Mouse (Mus musculus) hindbrain, embryonic 13.5 days (tissue): ENCODE data around the gene Prss41. TPM values are rescaled to one million over a fixed set of nuclear protein-coding genes. Genes with fewer than 3 reads are reported as not detected.

Experiments
- ATAC-seq: fragments of 200-750 bp; cut with Nextera tagmentation; 2 replicates; pipeline ENCODE4 v1.8.0; 2017; ENCODE audit warnings: moderate TSS enrichment; ENCODE audit not compliant: low FRiP score
- H3K27ac ChIP-seq: fragments of 300-500 bp; sonication (generic); 2 replicates; pipeline ENCODE4 v1.5.1; 2015; ENCODE audit warnings: inconsistent platforms, mild to moderate bottlenecking, moderate library complexity
- H3K27me3 ChIP-seq: fragments of 300-500 bp; sonication (generic); 2 replicates; pipeline ENCODE4 v1.6.1; 2015; ENCODE audit warnings: mild to moderate bottlenecking, inconsistent platforms
- H3K36me3 ChIP-seq: fragments of 300-500 bp; sonication (generic); 2 replicates; pipeline ENCODE4 v1.6.1; 2015; ENCODE audit warnings: mild to moderate bottlenecking, inconsistent platforms
- H3K4me1 ChIP-seq: fragments of 300-500 bp; sonication (generic); replicated peaks from 2 replicates; pipeline ENCODE4 v1.6.1; 2015; ENCODE audit warnings: inconsistent platforms
- H3K4me2 ChIP-seq: fragments of 300-500 bp; sonication (generic); 2 replicates; pipeline ENCODE4 v1.6.1; 2015; ENCODE audit warnings: inconsistent platforms, mild to moderate bottlenecking, moderate library complexity
- H3K4me3 ChIP-seq: fragments of 300-500 bp; sonication (generic); 2 replicates; pipeline ENCODE4 v1.5.1; 2015; ENCODE audit warnings: mild to moderate bottlenecking, inconsistent platforms
- H3K9ac ChIP-seq: fragments of 300-500 bp; sonication (generic); 2 replicates; pipeline ENCODE4 v1.6.1; 2015; ENCODE audit warnings: mild to moderate bottlenecking, inconsistent platforms
- H3K9me3 ChIP-seq: fragments of 300-500 bp; sonication (generic); 2 replicates; pipeline ENCODE4 v1.6.1; 2016; ENCODE audit warnings: inconsistent platforms
- WGBS: fragments of 180-500 bp; shearing (Covaris S2); methylation state at CpG from one replicate; pipeline ENCODE4 v1.1.7; 2015; 5-methylcytosine and 5-hydroxymethylcytosine counted together
- microRNA-seq: library from miRNA; unstranded; fragments of <30 nt; microRNA quantifications from one replicate; pipeline ENCODE4, GENCODE M21; 2016
- polyA plus RNA-seq: library from polyadenylated mRNA; unstranded; fragments of >200 nt; fragmentation: Nextera tagmentation; extraction: Ambion mirVana; gene quantifications from 2 replicates; pipeline ENCODE4 v1.2.1, GENCODE M21; 2015

Prss41 gene
- polyA plus RNA-seq, 1 experiment from 2014 or later = 0.86 TPM

DNA sequence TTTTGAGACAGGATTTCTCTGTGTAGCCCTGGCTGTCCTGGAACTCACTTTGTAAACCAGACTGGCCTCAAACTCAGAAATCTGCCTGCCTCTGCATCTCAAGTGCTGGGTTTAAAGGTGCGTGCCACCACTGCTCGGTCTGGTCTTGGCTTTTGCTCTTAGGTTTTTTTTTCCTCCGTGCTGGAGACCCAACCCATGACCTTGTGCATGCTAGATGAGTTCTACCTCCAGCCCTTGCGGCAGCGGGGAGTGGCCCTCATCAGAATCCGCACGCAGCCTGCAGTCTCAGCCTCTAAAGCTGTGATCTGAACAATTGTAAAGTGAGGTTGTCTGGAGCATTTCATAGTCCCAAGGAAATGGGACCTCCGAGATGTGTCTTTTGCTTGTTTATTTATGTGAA lies 48.6 kb downstream of the Prss41 start:
- Histone ChIP-seq H3K4me3 (no peak overlapping the region), H3K27me3 (no peaks in the 10 kb centered on the region), H3K27ac (no peak overlapping the region), H3K4me1 (peaks cover 24% of the 10 kb centered on the region), H3K36me3 (peaks cover 16% of the 10 kb centered on the region), H3K4me2 (no peak overlapping the region), H3K9me3 (no peaks in the 10 kb centered on the region), H3K9ac (no peak overlapping the region)
- 95% methylated on average over 8 of the region's 8 CpGs for WGBS
- ATAC-seq = no peak

DNA sequence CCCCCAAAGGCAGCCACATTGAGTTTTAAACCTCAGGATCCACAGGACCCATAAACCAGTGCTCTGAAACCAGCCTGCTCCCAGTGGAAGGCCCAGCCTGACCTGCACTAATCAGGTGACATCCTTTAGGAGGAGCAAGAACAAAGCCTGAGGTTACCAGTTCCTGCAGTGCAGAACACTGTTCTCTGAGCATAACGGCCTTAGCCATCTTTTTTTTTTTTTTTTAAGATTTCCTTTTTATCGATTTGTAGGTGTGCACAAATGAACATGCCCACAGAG lies 53.0 kb downstream of the Prss41 start:
- no peaks in the 10 kb centered on the region for H3K27me3 ChIP-seq
- no peaks in the 10 kb centered on the region for H3K9me3 ChIP-seq
- peak overlapping the region; percentile 45 for H3K4me3 ChIP-seq
- peak overlapping the region; percentile 75 for H3K4me2 ChIP-seq
- 0 out of 2 replicates have a peak, but pooled peaks have one; percentile 1 for ATAC-seq
- H3K9ac ChIP-seq = peak overlapping the region; percentile 85
- WGBS = 58% methylated on average over 2 of the region's 2 CpGs
- H3K4me1 ChIP-seq = peaks cover 37% of the 10 kb centered on the region
- H3K36me3 ChIP-seq = no peaks in the 10 kb centered on the region
- H3K27ac ChIP-seq = peak overlapping the region; percentile 98

DNA sequence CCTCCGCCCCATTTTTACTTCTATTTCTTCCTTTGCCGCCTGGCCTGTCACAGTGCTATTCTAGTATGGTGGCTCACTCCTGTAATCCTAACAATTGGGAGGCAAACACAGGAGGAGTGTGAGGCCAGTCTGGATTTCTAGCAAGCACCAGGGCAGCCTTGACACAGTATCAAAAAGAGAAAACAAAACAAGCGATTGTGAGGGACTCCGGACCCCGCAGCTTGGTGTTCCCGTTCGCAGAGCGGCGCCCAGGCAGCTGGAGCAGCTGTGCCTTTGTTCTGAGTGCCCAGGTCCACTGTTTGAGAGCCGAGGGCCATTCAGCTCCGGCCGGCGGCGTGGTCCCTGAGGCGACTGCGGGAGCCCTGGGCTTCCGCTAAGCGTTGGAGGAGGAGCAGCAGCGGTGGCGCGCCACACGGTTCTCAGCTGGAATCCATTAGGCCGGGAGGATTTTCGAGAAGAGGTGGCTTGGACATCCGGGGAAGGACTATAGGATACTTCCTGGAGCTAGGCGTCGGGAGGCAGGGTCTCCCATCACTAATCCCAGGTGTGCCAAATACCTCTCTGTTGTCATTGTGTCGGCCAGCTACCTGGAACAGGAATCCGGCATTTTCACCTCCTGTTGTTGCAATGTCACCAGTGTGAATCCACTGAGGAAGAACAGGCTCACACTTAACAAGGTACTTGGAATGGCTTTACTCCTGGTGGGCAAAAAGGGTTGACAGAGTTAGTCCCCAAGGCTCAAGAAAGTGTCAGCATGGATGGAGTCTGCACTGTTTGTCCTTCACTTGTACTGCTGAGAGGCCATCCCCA lies 53.5 kb downstream of the Prss41 start, which contains the start of gene Srrm2:
Gene Srrm2 (plus strand): TSS at position 264 of the 810 bp plus-strand sequence.
- Histone ChIP-seq H3K27ac (peak within 1 kb of the TSS; percentile 98), H3K9me3 (no peaks in the 10 kb centered on the region), H3K9ac (peak within 1 kb of the TSS; percentile 85), H3K4me1 (peaks cover 39% of the 10 kb centered on the region), H3K4me2 (peak within 1 kb of the TSS; percentile 75), H3K4me3 (peak within 1 kb of the TSS; percentile 45), H3K27me3 (no peaks in the 10 kb centered on the region), H3K36me3 (no peaks in the 10 kb centered on the region)
- WGBS = 1% methylated on average over 29 of the region's 29 CpGs
- ATAC-seq = peak; percentile 22

DNA sequence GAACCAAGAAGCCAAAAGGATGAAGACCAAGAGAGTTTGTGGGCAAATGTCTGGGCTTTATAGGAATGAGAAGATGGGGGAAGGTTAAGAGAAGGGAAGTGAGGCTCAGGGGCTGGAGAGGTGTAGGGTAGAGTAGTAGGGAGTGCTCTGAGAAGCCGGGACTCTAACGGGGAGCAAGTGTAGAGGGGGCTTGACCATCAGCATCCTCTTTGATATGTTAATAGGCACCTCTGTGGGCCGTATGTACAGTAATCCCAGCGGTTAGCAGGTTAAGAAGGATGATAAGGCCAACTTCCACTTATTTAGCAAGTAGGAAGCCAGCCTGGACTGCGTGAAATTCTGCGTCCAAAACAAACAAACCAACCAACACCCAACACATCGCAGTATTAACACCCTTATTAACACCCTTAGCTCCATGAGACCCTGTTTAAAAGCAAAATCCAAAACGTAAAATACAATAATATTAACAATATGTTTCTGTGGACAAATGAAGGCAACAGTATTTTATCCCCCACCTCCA lies 54.2 kb downstream of the Prss41 start:
- no peak for ATAC-seq

GRCm38 (mm10) chr17:23788973-23789372 lies 55.0 kb downstream of the Prss41 start:
- ATAC-seq = no peak
- Histone ChIP-seq H3K4me3 (no peak overlapping the region), H3K4me2 (no peak overlapping the region), H3K27me3 (no peaks in the 10 kb centered on the region), H3K9me3 (no peaks in the 10 kb centered on the region), H3K27ac (no peak overlapping the region), H3K9ac (no peak overlapping the region), H3K36me3 (no peaks in the 10 kb centered on the region), H3K4me1 (peaks cover 45% of the 10 kb centered on the region)
- 89% methylated on average over 4 of the region's 4 CpGs for WGBS

More for the DNA sequence above, 54.2 kb downstream of the Prss41 start:
- 16% methylated on average over 8 of the region's 8 CpGs for WGBS
- H3K4me3 ChIP-seq = peak overlapping the region; percentile 45
- peak overlapping the region; percentile 98 for H3K27ac ChIP-seq
- no peaks in the 10 kb centered on the region for H3K36me3 ChIP-seq
- peaks cover 45% of the 10 kb centered on the region for H3K4me1 ChIP-seq
- H3K27me3 ChIP-seq = no peaks in the 10 kb centered on the region
- peak overlapping the region; percentile 85 for H3K9ac ChIP-seq
- no peaks in the 10 kb centered on the region for H3K9me3 ChIP-seq
- peak overlapping the region; percentile 75 for H3K4me2 ChIP-seq

Small RNA genes lying within 50 kb of the gene (microRNA-seq; reads per million reads assigned to microRNA genes)
- gene Mir5125 = 1.4 reads per million

Other genes starting within 250 kb of the Prss41 start
- 28.2 and 28.3 TPM in 2 replicates for gene Zfp13, start 244.7 kb downstream of the Prss41 start, polyA plus RNA-seq
- 0.13 and 0.22 TPM in 2 replicates for gene Zscan10, start 243.3 kb downstream of the Prss41 start, polyA plus RNA-seq
- 1.2 and 1.7 TPM in 2 replicates for gene Mmp25, start 198.9 kb downstream of the Prss41 start, polyA plus RNA-seq
- 0.10 TPM in 1 of 2 replicates, not detected in the other for gene Bicdl2, start 183.7 kb downstream of the Prss41 start, polyA plus RNA-seq
- 108 and 109 TPM in 2 replicates for gene Hcfc1r1, start 170.6 kb downstream of the Prss41 start, polyA plus RNA-seq
- gene Thoc6, start 170.3 kb downstream of the Prss41 start, polyA plus RNA-seq = 47.2 and 50.2 TPM in 2 replicates
- 2.7 and 3.4 TPM in 2 replicates for gene Tnfrsf12a, start 166.7 kb downstream of the Prss41 start, polyA plus RNA-seq
- gene Cldn6, start 164.9 kb downstream of the Prss41 start, polyA plus RNA-seq = 0.61 and 0.85 TPM in 2 replicates
- 1.4 and 2.5 TPM in 2 replicates for gene Cldn9, start 160.1 kb downstream of the Prss41 start, polyA plus RNA-seq
- 0.06 and 0.27 TPM in 2 replicates for gene 1520401A03Rik, start 121.4 kb downstream of the Prss41 start, polyA plus RNA-seq
- 18.0 and 18.8 TPM in 2 replicates for gene Pkmyt1, start 117.8 kb downstream of the Prss41 start, polyA plus RNA-seq
- gene Paqr4, start 103.3 kb downstream of the Prss41 start, polyA plus RNA-seq = 54.3 and 58.2 TPM in 2 replicates
- gene Kremen2, start 98.3 kb downstream of the Prss41 start, polyA plus RNA-seq = 0.55 and 0.83 TPM in 2 replicates
- 224 and 228 TPM in 2 replicates for gene Flywch1, start 72.6 kb downstream of the Prss41 start, polyA plus RNA-seq
- gene Flywch2, start 58.1 kb downstream of the Prss41 start, polyA plus RNA-seq = 68.1 and 79.0 TPM in 2 replicates
- gene Srrm2, start 53.6 kb downstream of the Prss41 start, polyA plus RNA-seq = 583 TPM in 2 replicates
- gene Elob, start 15.0 kb downstream of the Prss41 start, polyA plus RNA-seq = 1,330 and 1,360 TPM in 2 replicates
- gene Prss33, start 8.1 kb downstream of the Prss41 start, polyA plus RNA-seq = 0.30 TPM in 2 replicates
- gene Prss32, start 317 bp downstream of the Prss41 start, polyA plus RNA-seq = not detected in 2 replicates
- not detected in 2 replicates for gene Prss21, start 23.9 kb upstream of the Prss41 start, polyA plus RNA-seq
- gene Dcpp1, start 36.7 kb upstream of the Prss41 start, polyA plus RNA-seq = not detected in 2 replicates
- not detected in 2 replicates for gene Dcpp2, start 36.7 kb upstream of the Prss41 start, polyA plus RNA-seq
- gene Dcpp3, start 73.3 kb upstream of the Prss41 start, polyA plus RNA-seq = not detected in 2 replicates
- gene Sbp, start 97.5 kb upstream of the Prss41 start, polyA plus RNA-seq = not detected in 2 replicates
- gene Sbpl, start 111.1 kb upstream of the Prss41 start, polyA plus RNA-seq = not detected in 2 replicates
- not detected in 2 replicates for gene Prss30, start 136.4 kb upstream of the Prss41 start, polyA plus RNA-seq
- gene Prss22, start 153.9 kb upstream of the Prss41 start, polyA plus RNA-seq = not detected in 2 replicates
- gene Prss27, start 194.0 kb upstream of the Prss41 start, polyA plus RNA-seq = 0.26 and 0.48 TPM in 2 replicates
- 82.3 and 85.7 TPM in 2 replicates for gene Kctd5, start 229.3 kb upstream of the Prss41 start, polyA plus RNA-seq